Mouse (Mus musculus) cerebral cortex, adult 2 months (tissue): ENCODE data around the gene Slc13a2.

ENCODE experiments used
- WGBS: fragments of 180-500 bp; shearing (Covaris S2); methylation state at CpG from one replicate; pipeline ENCODE4 v1.1.7; 2018; 5-methylcytosine and 5-hydroxymethylcytosine counted together

Gene Slc13a2

DNA sequence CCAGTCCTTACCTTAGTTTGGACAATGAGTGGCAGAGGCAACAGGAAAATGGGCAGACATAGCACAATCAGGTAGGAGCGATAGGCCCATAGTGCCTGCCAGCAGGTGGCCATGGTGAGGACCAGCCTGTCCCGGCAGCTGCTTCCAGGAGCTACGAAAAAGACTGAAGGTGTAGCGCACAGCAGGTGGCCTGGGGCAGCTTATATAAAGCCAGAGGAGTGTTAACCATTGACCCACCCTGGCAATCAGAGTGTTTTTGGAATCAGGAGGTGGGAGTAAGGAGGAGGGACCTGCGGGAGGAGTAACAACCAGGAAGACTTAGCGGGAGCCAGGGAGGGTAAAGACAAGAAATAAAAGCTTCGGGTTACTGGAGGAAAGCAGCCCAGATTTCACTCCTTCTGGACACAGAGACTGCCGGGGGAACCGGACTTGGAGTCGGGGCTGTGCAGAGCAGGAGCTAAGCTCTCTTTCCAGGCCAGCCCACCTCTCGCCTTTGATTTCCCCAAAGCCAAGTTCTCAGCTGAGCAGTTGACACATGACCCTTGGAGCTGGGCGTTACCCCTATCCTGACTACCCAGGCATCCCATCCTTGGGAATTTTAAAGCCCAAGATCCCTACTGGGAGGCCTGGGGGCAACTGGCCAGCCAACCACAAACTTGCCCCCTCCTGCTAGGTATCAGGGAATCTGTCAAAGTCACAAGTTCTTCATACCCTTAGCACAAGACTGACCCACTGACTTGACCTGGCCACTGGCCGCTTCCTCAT lies at the start of gene Slc13a2:
Slc13a2 (minus strand) TSS at position 163 of the 765 bp plus-strand sequence.
- WGBS = 47% methylated on average over 13 of the region's 13 CpGs

DNA sequence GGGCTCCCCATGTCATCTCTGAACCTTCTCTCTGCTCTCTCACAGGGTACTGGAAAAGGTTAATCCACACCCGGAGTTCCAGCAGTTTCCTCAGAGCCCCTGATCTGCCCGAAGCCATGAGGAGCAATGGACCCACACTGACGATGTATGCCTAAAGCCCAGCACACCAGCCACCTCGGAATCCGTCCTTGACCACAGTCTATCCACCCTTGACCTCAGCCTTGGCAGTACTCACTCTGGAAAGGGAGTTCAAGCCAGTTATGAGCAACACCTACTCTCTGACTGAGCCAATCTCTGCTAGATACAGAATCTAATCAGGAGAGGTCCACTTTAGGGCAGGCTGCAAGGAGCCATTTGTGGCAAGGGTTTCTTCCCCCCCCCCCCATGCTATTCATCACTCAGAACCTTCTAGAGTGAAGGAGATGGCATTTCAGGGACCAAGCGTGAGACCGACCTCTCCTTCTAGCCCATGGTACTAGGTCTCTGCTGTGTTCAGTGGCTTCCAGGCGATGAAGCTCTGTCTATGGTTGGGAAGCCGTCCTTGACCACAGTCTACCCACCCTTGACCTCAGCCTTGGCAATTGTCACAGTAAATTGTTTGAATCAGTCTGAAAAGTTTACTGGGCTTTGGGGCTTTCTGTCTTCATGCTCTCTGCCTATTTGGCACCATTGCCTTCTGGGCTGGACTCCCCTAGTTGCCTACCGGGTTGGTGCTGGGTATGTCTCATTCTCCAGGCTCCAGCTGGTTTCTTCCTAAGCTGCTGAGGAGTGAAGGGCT lies 49.5 kb upstream of the Slc13a2 start:
- WGBS = 95% methylated on average over 10 of the region's 10 CpGs

DNA sequence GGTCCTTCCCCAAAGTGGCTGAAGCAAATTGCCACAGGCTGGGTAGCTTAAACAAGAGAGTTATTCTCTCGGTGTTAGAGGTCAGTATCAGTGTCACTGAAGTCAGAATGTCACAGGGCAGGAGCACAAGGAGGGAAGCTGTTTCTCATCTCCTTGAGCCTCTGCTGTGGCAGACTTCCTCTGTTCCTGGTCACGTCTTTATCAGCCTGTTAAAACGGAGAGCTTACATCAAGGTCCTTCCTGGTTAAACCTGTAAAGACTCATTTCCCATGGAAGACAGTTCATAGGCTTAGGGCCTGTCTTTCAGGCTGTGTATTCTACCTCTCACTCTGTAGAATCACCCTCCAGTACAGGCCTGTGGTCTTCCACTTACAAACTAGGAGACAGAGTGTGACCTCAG lies 45.9 kb upstream of the Slc13a2 start:
- 81% methylated on average over 3 of the region's 3 CpGs for WGBS

DNA sequence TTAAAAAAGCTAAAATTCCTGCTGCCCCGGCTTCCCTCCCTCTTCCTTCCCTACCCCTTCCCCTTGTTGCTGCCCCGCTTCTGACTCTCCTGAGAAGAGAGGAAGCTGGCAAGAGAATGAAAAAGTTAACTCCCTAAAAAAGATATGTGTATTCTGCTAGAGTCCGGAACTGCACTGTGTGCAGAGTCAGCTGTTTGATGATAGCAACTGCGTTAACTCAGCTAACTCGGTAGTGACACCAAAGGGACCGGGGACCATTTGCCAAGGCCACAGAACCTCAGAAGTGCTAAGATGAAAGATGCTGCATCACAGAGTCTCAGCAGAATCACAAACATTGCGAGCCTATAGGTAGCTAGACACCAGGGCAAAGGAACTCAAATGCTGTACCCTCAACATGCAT lies 45.5 kb upstream of the Slc13a2 start:
- WGBS = 85% methylated on average over 7 of the region's 7 CpGs

DNA sequence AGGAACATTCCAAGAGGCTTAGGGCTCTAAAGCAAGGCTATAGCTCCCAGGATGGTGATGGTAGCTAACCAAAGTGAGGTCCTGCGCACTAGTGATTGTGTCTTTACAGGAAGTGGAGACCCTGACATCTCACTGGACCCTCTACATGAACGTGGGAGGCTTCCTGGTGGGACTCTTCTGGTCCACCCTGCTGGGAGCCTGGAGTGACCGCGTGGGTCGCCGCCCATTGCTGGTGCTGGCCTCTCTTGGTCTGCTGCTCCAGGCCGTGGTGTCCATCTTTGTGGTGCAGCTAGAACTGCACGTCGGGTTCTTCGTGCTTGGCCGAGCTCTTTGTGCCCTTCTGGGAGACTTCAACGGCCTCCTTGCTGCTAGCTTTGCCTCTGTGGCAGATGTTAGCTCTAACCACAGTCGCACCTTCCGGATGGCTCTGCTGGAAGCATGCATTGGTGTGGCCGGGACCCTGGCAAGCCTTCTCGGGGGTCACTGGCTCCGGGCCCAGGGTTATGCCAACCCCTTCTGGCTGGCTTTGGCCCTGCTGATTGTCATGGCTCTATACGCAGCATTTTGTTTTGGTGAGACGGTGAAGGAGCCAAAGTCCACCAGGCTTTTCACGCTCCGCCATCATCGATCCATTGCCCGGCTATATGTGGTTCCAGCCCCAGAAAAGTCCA lies 44.4 kb upstream of the Slc13a2 start:
- WGBS = 53% methylated on average over 23 of the region's 23 CpGs

DNA sequence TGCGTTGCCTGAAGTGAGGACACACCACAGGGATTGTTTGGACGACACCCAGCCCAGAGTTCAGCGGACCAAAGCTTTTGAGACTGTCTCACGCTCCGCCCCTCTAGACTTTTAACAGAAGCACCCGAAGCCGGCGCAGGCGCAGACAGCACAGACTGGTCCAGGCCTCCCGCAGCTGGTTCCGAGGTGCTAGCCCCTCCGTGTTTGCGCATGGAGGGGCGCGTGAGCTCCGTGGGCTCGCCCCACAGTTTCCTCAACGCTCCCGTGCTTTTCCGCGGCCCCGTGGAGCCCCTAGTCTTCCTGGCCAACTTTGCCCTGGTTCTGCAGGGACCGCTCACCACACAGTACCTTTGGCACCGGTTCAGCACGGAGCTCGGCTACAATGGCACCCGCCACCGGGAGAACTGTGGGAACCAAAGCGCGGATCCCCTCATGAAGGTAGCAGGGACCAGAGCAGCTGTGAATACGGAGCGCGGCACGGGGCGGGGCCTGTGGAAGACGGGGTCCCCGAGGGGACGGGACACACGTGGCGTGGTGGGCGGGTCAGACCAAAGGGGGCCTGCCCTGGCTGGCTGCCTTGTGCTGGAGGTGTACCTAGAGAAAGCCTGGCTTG lies 43.7 kb upstream of the Slc13a2 start, which contains the start of gene Slc46a1:
Slc46a1 (plus strand) TSS at position 130 of the 613 bp plus-strand sequence.
- WGBS = under 1% methylated on average over 41 of the region's 41 CpGs

DNA sequence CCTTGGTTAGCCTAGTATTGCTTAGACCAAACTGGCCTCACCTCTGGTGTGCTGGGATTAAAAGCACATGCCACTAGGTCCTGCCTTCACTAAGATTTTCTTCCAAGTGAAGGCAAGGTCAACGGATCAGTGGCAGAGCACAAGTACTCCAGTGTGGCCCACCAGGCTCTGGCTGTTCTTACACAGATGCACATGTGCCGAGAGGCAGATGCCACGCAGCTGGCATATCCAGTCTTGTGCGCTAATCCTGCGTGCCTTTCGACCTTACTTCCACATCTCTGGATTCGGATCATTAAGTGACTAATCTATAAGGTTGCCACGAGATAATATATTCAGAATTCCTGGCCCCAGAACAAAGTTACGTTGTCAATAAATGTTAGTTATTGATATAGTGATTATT lies 43.1 kb upstream of the Slc13a2 start:
- WGBS = 40% methylated on average over 9 of the region's 9 CpGs

DNA sequence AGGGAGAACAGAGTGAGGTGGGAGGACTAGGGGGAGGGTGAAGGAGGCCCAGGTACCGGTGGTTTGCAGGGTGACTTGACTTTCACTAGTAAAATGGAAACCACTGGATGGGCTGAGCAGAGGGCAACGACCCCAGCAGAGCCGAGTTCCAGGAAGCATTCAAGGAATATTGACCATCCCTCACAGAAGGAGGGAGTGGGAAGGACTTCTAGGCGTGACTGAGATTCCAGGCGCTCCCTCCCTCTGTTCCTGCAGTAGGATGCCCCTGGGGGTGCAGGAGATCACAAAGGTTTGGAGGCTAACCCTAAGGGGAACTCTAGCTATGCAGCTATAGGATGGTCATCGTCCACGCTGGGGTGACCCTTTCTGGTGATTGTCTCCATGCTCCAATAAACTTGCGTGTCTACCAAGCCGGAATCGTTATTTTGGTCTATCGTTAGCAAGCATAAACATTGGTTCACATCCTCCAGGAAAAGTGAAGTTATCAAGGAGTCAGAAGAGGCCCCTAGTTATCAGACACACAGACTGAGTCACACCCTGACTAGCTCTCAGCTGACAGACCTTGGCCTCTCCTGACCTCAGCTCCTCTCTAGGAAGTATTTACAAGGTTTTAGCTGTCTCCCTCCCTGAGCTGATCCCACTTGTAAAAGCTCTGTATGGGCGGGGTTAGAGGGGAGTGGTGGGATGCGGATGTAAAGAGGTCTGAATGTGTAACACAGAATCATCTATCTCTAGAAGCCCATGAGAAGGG lies 41.4 kb upstream of the Slc13a2 start:
- WGBS = 77% methylated on average over 13 of the region's 13 CpGs

DNA sequence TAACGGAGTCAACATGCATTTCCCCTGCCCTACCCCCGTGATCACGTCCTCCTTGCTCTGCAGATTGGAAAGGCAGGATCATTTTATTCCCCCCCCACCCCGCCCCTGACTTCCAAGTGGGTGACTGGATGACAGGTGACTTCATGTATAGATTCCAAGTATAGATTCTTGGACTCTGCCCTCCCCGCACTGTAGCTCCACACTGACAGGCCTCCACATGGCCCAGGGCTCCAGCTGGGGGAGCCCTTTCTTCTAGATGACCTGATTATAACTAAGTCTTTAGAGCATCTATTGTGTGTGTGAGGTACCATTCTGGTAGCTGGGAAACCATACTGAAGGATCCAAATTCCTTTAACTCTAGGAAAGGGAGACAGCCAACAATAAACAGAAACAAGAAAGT lies 40.7 kb upstream of the Slc13a2 start:
- WGBS = 87% methylated on average over 5 of the region's 5 CpGs

DNA sequence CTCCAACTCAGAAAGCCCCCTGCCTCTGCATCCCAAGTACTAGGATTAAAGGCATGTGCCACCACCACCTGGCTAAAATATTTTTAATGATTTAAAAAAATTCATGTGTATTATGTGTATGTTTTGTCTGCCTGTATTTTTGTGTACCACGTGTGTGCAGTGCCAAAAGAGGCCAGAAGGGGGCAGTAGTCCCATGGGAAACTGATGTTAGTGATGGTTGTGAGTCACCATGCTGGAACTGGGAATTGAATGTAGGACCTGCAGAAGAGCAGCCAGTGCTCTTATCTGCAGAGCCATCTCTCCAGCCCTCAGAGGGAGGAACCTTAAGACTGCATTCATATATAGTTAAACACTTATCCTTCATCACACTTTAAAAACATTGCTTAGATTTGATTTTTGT lies 39.9 kb upstream of the Slc13a2 start:
- 79% methylated on average over 1 of the region's 1 CpGs for WGBS

DNA sequence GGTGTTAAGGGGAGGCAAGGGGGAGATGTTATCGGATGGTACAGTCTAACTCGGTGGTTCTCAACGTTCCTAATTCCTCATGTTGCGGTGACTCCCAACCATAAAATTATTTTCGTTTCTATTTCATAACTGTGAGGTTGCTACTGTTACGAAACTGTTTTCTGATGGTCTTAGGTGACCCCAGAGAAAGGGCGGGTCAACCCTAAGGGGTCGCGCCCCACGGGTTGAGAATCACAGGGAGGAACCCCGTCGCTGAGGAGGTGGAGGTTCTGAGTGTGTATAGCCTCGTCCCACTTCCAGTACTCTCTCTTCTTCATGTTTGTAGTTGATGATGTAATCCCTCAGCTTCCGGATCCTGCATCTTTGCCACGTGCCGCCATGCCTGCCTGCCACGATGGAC lies 36.7 kb upstream of the Slc13a2 start:
- WGBS = 87% methylated on average over 17 of the region's 17 CpGs

DNA sequence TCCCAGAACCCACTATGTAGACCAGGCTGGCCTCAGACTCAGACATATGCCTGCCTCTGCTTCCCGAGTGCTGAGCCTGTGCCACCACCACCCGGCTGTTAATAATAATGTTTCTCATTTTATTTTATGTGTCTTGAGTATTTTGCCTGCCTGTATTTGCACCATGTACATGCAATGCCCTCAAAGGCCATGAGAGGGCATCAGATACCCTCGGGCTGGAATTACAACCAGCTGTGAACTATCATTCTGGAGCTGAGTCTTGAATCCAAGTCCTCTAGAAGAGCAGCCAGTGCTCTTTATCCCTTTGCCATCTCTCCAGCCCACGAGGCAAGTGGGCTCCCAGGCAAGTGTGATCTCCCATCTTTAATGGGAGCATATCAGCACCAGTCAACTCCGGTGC lies 33.3 kb upstream of the Slc13a2 start:
- 43% methylated on average over 5 of the region's 5 CpGs for WGBS

DNA sequence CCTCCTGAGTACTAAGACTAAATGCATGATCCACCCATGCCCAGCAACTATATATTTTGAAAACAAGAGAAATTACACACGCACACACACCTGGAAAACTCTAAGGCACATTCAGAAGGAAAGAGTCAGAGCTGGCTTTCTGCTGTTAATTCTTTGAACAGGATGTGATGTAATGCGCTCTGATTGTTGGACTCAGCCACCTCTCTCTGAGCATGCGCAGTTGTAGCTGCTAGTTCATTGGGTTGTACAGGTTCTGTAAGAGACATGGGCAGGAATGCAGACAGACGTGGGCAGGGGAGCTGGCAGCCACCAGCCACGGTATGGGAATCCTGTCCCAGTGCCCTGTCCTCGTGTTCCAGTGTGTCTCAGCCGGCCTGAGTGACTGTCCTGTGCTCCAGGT lies 32.3 kb upstream of the Slc13a2 start:
- 78% methylated on average over 7 of the region's 7 CpGs for WGBS

DNA sequence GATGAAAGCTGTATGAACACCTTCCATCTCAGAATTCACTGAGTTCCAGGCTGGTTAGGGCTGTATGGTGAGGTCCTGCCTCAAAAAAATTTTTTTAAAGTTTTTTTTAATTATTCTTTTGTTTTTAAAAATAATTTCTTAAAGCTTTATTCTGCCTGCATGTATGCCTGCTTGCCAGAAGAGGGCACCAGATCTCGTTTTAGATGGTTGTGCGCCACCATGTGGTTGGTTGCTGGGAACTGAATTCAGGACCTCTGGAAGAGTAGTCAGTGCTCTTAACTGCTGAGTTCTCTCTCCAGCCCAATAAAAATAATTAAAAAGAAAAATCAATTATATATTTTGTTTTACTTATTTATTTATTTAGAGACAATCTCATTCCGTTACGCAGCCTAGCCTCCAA lies 31.7 kb upstream of the Slc13a2 start:
- 18% methylated on average over 4 of the region's 4 CpGs for WGBS

DNA sequence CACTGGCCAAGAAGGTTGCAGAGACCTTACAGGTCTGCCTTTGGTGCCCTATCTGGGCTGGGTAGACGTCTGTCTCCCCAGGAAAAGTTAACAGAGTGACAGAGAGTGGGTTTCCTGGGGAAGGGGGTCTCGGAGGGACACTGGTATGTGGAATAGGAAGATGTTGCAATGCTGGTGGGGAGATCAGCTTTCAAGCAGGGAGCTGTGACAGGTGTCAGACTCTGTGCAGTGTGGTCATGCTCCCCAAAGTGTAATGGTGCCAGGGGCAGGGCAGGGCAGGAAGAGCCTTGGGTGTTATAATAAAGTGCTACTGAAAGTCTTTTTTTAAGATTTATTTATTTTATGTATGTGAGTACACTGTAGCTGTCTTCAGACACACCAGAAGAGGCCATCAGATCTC lies 28.3 kb upstream of the Slc13a2 start:
- WGBS = 60% methylated on average over 2 of the region's 2 CpGs

DNA sequence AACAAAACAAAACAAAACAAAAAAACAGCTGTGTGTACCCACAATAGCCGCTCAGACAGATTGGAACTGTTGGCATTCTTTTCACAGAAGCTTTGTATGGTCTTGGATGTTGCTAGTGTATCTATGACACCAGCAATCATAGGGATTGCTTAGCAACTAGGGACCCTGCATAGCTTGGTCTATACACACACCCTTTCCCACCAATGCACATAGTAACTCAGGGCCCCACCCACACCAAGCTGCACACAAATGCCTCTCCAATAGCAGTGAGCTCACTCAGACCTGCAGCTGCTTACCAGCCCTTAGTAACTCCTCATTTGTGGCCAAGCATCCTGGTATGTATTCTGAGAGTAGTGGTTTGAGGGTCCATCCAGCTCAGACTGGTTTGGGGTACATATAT lies 26.2 kb upstream of the Slc13a2 start:
- WGBS = 79% methylated on average over 1 of the region's 1 CpGs

DNA sequence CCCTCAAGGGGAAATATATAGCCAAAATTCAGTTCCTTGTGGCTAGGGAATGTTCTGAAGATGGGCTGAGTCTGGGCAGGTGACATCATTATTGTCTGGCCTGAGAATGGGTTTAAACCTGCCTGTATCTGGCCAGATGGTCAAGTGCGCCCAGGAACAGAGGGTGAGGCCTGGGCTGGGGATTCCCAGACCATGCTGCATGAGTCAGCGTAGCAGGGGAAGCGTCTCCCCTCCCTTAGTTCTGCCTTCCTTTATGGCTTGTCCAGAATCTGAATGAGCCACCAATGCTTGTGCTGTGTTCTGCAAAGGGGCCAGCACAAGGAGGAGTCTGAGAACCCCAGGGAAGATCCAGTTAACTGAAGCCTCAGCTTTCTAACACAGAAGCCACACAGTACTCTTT lies 25.2 kb upstream of the Slc13a2 start:
- WGBS = 77% methylated on average over 3 of the region's 3 CpGs

DNA sequence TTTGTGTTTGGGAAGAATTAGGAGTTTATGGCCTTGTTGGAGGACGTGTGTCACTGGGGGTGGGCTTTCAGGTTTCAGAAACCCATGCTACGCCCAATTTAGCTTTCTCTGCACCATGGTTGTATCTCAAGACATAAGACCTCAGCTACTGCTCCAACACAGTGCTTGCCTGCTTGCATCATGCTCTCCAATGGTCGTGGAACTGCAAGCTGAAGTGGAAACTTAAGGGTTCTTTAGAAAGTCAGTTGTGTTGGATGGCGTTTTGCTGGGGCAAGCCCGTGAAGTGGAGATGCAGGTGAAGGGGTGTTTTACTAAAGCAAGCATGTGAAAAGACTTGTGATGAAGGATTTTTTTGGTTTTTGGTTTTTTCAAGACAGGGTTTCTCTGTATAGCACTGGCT lies 21.1 kb upstream of the Slc13a2 start:
- WGBS = 91% methylated on average over 5 of the region's 5 CpGs

DNA sequence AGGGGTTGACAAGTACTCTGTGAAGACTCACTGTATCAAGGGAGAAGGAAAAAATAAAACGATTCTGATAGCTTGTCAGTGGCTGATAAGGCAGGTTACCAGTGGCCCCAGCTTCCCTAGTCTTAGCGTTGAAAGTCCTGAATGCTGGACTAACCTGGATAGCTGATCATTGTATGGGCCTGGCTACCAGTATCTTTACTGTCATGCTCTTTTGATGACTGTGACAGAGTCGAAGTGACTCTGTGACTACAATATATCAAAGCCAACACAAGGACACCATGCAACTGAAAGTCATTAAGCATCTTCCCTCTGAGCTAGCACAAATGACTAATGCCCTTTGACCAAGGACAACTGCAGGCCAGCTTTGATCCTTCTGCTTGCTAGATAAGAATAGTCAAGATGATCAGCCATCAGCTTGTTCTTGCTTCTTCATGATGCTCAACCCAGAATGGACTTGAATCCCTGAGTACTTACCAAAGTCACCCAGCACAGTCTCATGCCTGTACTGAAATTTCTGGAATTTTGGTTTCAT lies 16.4 kb upstream of the Slc13a2 start:
- 86% methylated on average over 3 of the region's 3 CpGs for whole genome bisulfite sequencing

DNA sequence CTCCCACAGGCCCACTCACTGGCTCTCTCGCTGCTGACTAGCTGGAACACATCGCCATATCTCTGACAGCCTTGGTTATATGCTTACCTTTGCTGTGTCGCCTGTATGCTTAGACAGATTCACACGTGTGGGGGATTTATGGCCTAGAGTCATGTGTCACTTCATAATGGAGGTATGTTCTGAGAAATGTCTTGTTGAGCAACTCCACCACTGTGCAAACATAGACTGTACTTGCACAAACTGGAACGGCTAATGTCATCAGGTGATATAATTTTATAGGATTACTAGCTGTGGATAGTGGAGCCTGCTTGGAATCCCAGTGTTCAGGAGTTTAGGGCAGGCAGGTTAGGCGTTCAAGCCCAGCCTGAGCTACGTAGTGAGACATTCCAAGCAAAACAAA lies 15.2 kb upstream of the Slc13a2 start:
- 97% methylated on average over 7 of the region's 7 CpGs for WGBS

DNA sequence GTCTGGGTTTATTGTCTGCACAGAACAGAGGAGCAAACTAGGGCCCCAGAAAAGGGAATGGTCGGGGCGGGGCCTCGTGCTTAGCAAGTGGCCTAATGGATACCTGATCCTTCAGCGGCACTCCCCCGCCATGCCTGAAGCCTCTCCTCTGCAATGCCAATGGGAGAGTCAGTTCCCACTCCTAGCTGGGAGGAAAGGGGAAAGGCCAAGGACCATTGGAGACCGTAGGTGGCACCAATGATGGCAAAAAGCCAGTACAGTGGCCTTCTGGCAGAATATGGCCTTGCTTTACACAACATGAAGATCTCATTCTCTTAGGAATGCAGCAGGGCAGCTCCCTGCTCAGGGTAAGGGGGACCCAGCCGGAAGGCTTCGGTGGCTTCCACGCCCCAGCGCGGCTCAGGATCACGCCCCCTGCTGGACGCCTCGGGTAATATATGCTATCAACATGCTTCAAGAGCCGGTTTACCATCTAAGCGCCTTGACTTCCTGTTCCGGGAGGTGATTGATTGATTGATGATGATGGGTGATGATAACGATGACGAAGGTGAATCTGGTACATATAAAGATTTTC lies 13.8 kb upstream of the Slc13a2 start:
- 25% methylated on average over 19 of the region's 19 CpGs for WGBS
